Mouse (Mus musculus) bone marrow macrophage, adult 2 months (primary cell): ENCODE data around the gene Plcb4.

ENCODE experiments used
- CTCF ChIP-seq: IDR thresholded peaks from 2 replicates; pipeline ENCODE4 v1.5.1; 2012; ENCODE audit warnings: low read depth, mild to moderate bottlenecking, low read length, moderate library complexity
- POLR2A ChIP-seq: IDR thresholded peaks from 2 replicates; pipeline ENCODE4 v1.6.1; 2012; ENCODE audit warnings: mild to moderate bottlenecking, low read depth, low read length, borderline replicate concordance

- TF ChIP-seq CTCF (no peak), POLR2A (no peak)
Observed at GRCm38 (mm10) chr2:135955796-135956195, 297.0 kb downstream of the Plcb4 start.
